Comparison of ENCODE assay signal across 29 mouse cellular contexts in the genomic region with DNA sequence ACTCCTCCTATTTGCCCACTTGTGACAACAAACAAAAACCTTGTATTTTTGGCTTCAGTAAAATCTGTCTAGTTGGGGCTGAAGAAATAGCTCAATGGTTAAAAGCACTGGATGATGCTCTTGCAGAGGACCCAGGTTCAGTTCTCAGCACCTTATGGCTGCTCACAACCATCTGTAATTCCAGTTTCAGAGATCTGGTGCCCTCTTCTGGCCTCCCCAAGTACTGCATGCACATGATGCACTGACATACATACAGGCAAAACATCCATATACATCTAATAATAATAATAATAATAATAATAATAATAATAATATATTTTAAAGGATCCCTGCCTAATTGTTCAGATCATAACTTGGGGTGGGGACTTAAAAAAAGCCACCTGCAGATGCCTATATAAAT. TPM values are rescaled to one million over a fixed set of nuclear protein-coding genes. Genes with fewer than 3 reads are reported as not detected.
DNase-seq lines count a peak whose midpoint lies in the region; ATAC-seq and TF ChIP-seq lines count a peak whose summit lies in the region.
"Had no signal": no experiment of that assay in that cellular context is flagged by ENCODE, and none has a peak within 500 bp of the region (broad histone marks: within the 10 kb centered on the region; RNA-seq: fewer than 3 reads in every experiment).

No protein-coding gene starts in this region.

- no peak for DNase-seq in kidney, postnatal 0 days (ENCODE audit: low spot score)
- DNase-seq in kidney, postnatal 25 days, result no peak
- no peak for DNase-seq in midbrain, postnatal 0 days (ENCODE audit: low spot score)
- DNase-seq in Patski (ENCODE audit: low read depth, low spot score), result no peak
- DNase-seq in stomach, postnatal 0 days (ENCODE audit: low spot score), result no peak
- DNase-seq in forebrain, embryonic 11.5 days (ENCODE audit: low spot score), result no peak
- DNase-seq: adrenal gland, postnatal 14 days; cerebellum, adult 8-10 months; gastrocnemius, postnatal 25 days; heart, adult 18-20 months; heart, postnatal 14 days; kidney, adult 9 months; kidney, postnatal 36 days; layer of hippocampus, adult 9-11 months had no signal

- no peak overlapping the region for H3K4me3 ChIP-seq in kidney, postnatal 0 days (replicated peaks; ENCODE audit: low read depth, low read length)
- no peak overlapping the region for H3K4me3 ChIP-seq in midbrain, postnatal 0 days (ENCODE audit: low read depth, low read length)
- H3K4me3 ChIP-seq in midbrain, embryonic 15.5 days, result no peak overlapping the region
- no peak overlapping the region for H3K4me3 ChIP-seq in stomach, postnatal 0 days (ENCODE audit: low read depth, low read length)
- H3K4me3 ChIP-seq in forebrain, embryonic 11.5 days (ENCODE audit: low read depth, low read length), result no peak overlapping the region
- H3K4me3 ChIP-seq: embryonic facial prominence, embryonic 15.5 days; heart, embryonic 13.5 days; hindbrain, embryonic 13.5 days; left cerebral cortex, adult 2 months; stomach, embryonic 15.5 days had no signal

- TF ChIP-seq EP300 in stomach, postnatal 0 days (optimal IDR thresholded peaks at IDR 0.05), result no peak

- peak; percentile 39 for TF ChIP-seq CTCF in kidney, postnatal 0 days (IDR thresholded peaks at IDR 0.05; ENCODE audit: low read depth)
- 0 out of 2 replicates have a peak, but pooled peaks have one; percentile 3 for TF ChIP-seq CTCF in midbrain, postnatal 0 days (IDR thresholded peaks at IDR 0.05)
- TF ChIP-seq CTCF in Patski (IDR thresholded peaks at IDR 0.05), result peak; percentile 19
- peak; percentile 50 for TF ChIP-seq CTCF in stomach, postnatal 0 days (IDR thresholded peaks at IDR 0.05; ENCODE audit: low read depth)

- H3K9ac ChIP-seq in kidney, postnatal 0 days (ENCODE audit: low read depth, low read length), result no peak overlapping the region
- no peak overlapping the region for H3K9ac ChIP-seq in midbrain, postnatal 0 days (replicated peaks; ENCODE audit: low read length, poor library complexity, severe bottlenecking)
- no peak overlapping the region for H3K9ac ChIP-seq in midbrain, embryonic 15.5 days
- no peak overlapping the region for H3K9ac ChIP-seq in stomach, postnatal 0 days (ENCODE audit: low read length)
- no peak overlapping the region for H3K9ac ChIP-seq in forebrain, embryonic 11.5 days (ENCODE audit: low read length)
- H3K9ac ChIP-seq: embryonic facial prominence, embryonic 15.5 days; heart, embryonic 13.5 days; hindbrain, embryonic 13.5 days; stomach, embryonic 15.5 days had no signal

- H3K27ac ChIP-seq in kidney, postnatal 0 days, result no peak overlapping the region
- H3K27ac ChIP-seq in midbrain, postnatal 0 days (ENCODE audit: low read depth, low read length), result no peak overlapping the region
- no peak overlapping the region for H3K27ac ChIP-seq in midbrain, embryonic 15.5 days
- H3K27ac ChIP-seq in stomach, postnatal 0 days (replicated peaks), result no peak overlapping the region
- no peak overlapping the region for H3K27ac ChIP-seq in forebrain, embryonic 11.5 days (ENCODE audit: low read depth, low read length)
- H3K27ac ChIP-seq: embryonic facial prominence, embryonic 15.5 days; heart, embryonic 13.5 days; hindbrain, embryonic 13.5 days; left cerebral cortex, adult 2 months; stomach, embryonic 15.5 days had no signal

- H3K36me3 ChIP-seq in kidney, postnatal 0 days (ENCODE audit: insufficient read depth, low read length), result no peaks in the 10 kb centered on the region
- H3K36me3 ChIP-seq in midbrain, postnatal 0 days (ENCODE audit: insufficient read depth, low read length), result no peaks in the 10 kb centered on the region
- no peaks in the 10 kb centered on the region for H3K36me3 ChIP-seq in midbrain, embryonic 15.5 days (replicated peaks)
- H3K36me3 ChIP-seq in stomach, postnatal 0 days (ENCODE audit: control insufficient read depth, insufficient read depth, low read length), result no peaks in the 10 kb centered on the region
- no peaks in the 10 kb centered on the region for H3K36me3 ChIP-seq in forebrain, embryonic 11.5 days (ENCODE audit: control insufficient read depth, insufficient read depth, low read length)
- H3K36me3 ChIP-seq: embryonic facial prominence, embryonic 15.5 days; G1E; heart, embryonic 13.5 days; hindbrain, embryonic 13.5 days; stomach, embryonic 15.5 days had no signal

- H3K27me3 ChIP-seq in kidney, postnatal 0 days (ENCODE audit: insufficient read depth, low read length), result no peaks in the 10 kb centered on the region
- H3K27me3 ChIP-seq in midbrain, postnatal 0 days (ENCODE audit: insufficient read depth, low read length), result no peaks in the 10 kb centered on the region
- H3K27me3 ChIP-seq in midbrain, embryonic 15.5 days (replicated peaks), result no peaks in the 10 kb centered on the region
- peaks cover 17% of the 10 kb centered on the region for H3K27me3 ChIP-seq in Patski
- no peaks in the 10 kb centered on the region for H3K27me3 ChIP-seq in stomach, postnatal 0 days (ENCODE audit: control insufficient read depth, insufficient read depth, low read length)
- H3K27me3 ChIP-seq in forebrain, embryonic 11.5 days (ENCODE audit: control insufficient read depth, insufficient read depth, low read length), result no peaks in the 10 kb centered on the region
- H3K27me3 ChIP-seq: embryonic facial prominence, embryonic 15.5 days; heart, embryonic 13.5 days; hindbrain, embryonic 13.5 days; stomach, embryonic 15.5 days had no signal

- POLR2A ChIA-PET in Patski (lab: Charles Lee), result no interaction called here

- no peak for ATAC-seq in kidney, postnatal 0 days (replicated peaks; ENCODE audit: low FRiP score, low read depth)
- no peak for ATAC-seq in midbrain, postnatal 0 days (ENCODE audit: low FRiP score)
- no peak for ATAC-seq in midbrain, embryonic 15.5 days (replicated peaks)
- ATAC-seq in Patski, result no peak
- ATAC-seq in stomach, postnatal 0 days (ENCODE audit: low FRiP score, low TSS enrichment), result no peak
- no peak for ATAC-seq in forebrain, embryonic 11.5 days (replicated peaks; ENCODE audit: low FRiP score)
- ATAC-seq: forebrain, embryonic 16.5 days; midbrain, embryonic 16.5 days had no signal

- H3K4me1 ChIP-seq in kidney, postnatal 0 days (replicated peaks; ENCODE audit: insufficient read depth, low read length), result no peaks in the 10 kb centered on the region
- no peaks in the 10 kb centered on the region for H3K4me1 ChIP-seq in midbrain, postnatal 0 days (ENCODE audit: insufficient read depth, low read length)
- H3K4me1 ChIP-seq in midbrain, embryonic 15.5 days, result no peaks in the 10 kb centered on the region
- H3K4me1 ChIP-seq in stomach, postnatal 0 days (replicated peaks; ENCODE audit: control insufficient read depth, insufficient read depth), result no peaks in the 10 kb centered on the region
- H3K4me1 ChIP-seq in forebrain, embryonic 11.5 days (replicated peaks; ENCODE audit: control insufficient read depth, insufficient read depth, low read length), result no peaks in the 10 kb centered on the region
- H3K4me1 ChIP-seq: embryonic facial prominence, embryonic 15.5 days; heart, embryonic 13.5 days; hindbrain, embryonic 13.5 days had no signal

- no peaks in the 10 kb centered on the region; the same call in 1 of the 2 replicates for H3K9me3 ChIP-seq in kidney, postnatal 0 days (replicated peaks; ENCODE audit: low read length)
- H3K9me3 ChIP-seq in midbrain, postnatal 0 days (ENCODE audit: low read length), result 0 out of 2 replicates have a peak, but pooled peaks cover 5% of the 10 kb centered on the region
- H3K9me3 ChIP-seq in midbrain, embryonic 15.5 days, result 0 out of 2 replicates have a peak, but pooled peaks cover 5% of the 10 kb centered on the region
- 0 out of 2 replicates have a peak, but pooled peaks cover 2% of the 10 kb centered on the region for H3K9me3 ChIP-seq in stomach, postnatal 0 days (ENCODE audit: control insufficient read depth, low read length)
- no peaks in the 10 kb centered on the region; the same call in 1 of the 2 replicates for H3K9me3 ChIP-seq in forebrain, embryonic 11.5 days (ENCODE audit: control insufficient read depth, low read length)
- H3K9me3 ChIP-seq: embryonic facial prominence, embryonic 15.5 days; stomach, embryonic 15.5 days had no signal

- no peak overlapping the region for H3K4me2 ChIP-seq in kidney, postnatal 0 days (ENCODE audit: low read length)
- no peak overlapping the region for H3K4me2 ChIP-seq in midbrain, postnatal 0 days (ENCODE audit: low read depth, low read length, poor library complexity, severe bottlenecking)
- no peak overlapping the region for H3K4me2 ChIP-seq in midbrain, embryonic 15.5 days
- no peak overlapping the region for H3K4me2 ChIP-seq in stomach, postnatal 0 days (replicated peaks; ENCODE audit: low read depth)
- H3K4me2 ChIP-seq in forebrain, embryonic 11.5 days (ENCODE audit: low read depth, low read length, severe bottlenecking), result no peak overlapping the region
- H3K4me2 ChIP-seq: embryonic facial prominence, embryonic 15.5 days; heart, embryonic 13.5 days; hindbrain, embryonic 13.5 days; stomach, embryonic 15.5 days had no signal

- CTCF ChIA-PET in Patski (lab: Charles Lee), result no interaction called here

- in situ Hi-C loops in Patski (cut with MboI; ENCODE audit: low pct_unique_long_range_greater_than_20kb), result no loop called here

RNA-seq across cellular contexts. Expression of a gene that starts 13.0 kb away (rescaled TPM):
- polyA plus RNA-seq in kidney, postnatal 0 days (2015; fragmentation: Nextera tagmentation; extraction: Ambion mirVana), result 1.4 and 3.4 TPM in 2 replicates
- 4.8 and 19.2 TPM in 2 replicates for total RNA-seq in midbrain, postnatal 0 days (2014; rRNA removed)
- 1.2 and 1.6 TPM in 2 replicates for polyA plus RNA-seq in midbrain, postnatal 0 days (2015; fragmentation: Nextera tagmentation; extraction: Ambion mirVana)
- 4.4 TPM in 1 of 2 replicates, not detected in the other for polyA plus RNA-seq in midbrain, embryonic 15.5 days (2015; fragmentation: Nextera tagmentation; extraction: Ambion mirVana)
- not detected for polyA plus RNA-seq in Patski (2021)
- polyA plus RNA-seq in stomach, postnatal 0 days (2015; fragmentation: Nextera tagmentation; extraction: Ambion mirVana), result 12,744 and 13,054 TPM in 2 replicates
- not detected in 2 replicates for polyA plus RNA-seq in forebrain, embryonic 11.5 days (2014; fragmentation: Nextera tagmentation; extraction: Ambion mirVana)
- total RNA-seq: G1E; heart, adult 18-20 months; heart, postnatal 14 days; left cerebral cortex, adult 2 months; left cerebral cortex, postnatal 36 days; megakaryocyte-erythroid progenitor cell, adult 5-6 weeks had no signal
- polyA plus RNA-seq: forebrain, embryonic 16.5 days; G1E; hindbrain, embryonic 13.5 days; midbrain, embryonic 16.5 days had no signal

RNA-seq across cellular contexts. Expression of a gene that starts 22.9 kb away (rescaled TPM):
- polyA plus RNA-seq in kidney, postnatal 0 days (2015; fragmentation: Nextera tagmentation; extraction: Ambion mirVana), result 0.06 and 0.16 TPM in 2 replicates
- total RNA-seq in midbrain, postnatal 0 days (2014; rRNA removed), result not detected in 2 replicates
- 0.07 and 0.25 TPM in 2 replicates for polyA plus RNA-seq in midbrain, postnatal 0 days (2015; fragmentation: Nextera tagmentation; extraction: Ambion mirVana)
- polyA plus RNA-seq in midbrain, embryonic 15.5 days (2015; fragmentation: Nextera tagmentation; extraction: Ambion mirVana), result not detected in 2 replicates
- not detected for polyA plus RNA-seq in Patski (2021)
- polyA plus RNA-seq in stomach, postnatal 0 days (2015; fragmentation: Nextera tagmentation; extraction: Ambion mirVana), result 1.7 TPM in 2 replicates
- polyA plus RNA-seq in forebrain, embryonic 11.5 days (2014; fragmentation: Nextera tagmentation; extraction: Ambion mirVana), result not detected in 2 replicates
- total RNA-seq: left cerebral cortex, adult 2 months; left cerebral cortex, postnatal 36 days had no signal
- polyA plus RNA-seq: embryonic facial prominence, embryonic 15.5 days; forebrain, embryonic 16.5 days; heart, embryonic 13.5 days had no signal

RNA-seq across cellular contexts. Expression of a gene that starts 37.1 kb away (rescaled TPM):
- polyA plus RNA-seq in kidney, postnatal 0 days (2015; fragmentation: Nextera tagmentation; extraction: Ambion mirVana), result 1.7 and 2.7 TPM in 2 replicates
- 0.71 and 7.9 TPM in 2 replicates for total RNA-seq in midbrain, postnatal 0 days (2014; rRNA removed)
- polyA plus RNA-seq in midbrain, postnatal 0 days (2015; fragmentation: Nextera tagmentation; extraction: Ambion mirVana), result 4.5 and 4.9 TPM in 2 replicates
- polyA plus RNA-seq in midbrain, embryonic 15.5 days (2015; fragmentation: Nextera tagmentation; extraction: Ambion mirVana), result 1.2 and 3.4 TPM in 2 replicates
- 0.26 TPM for polyA plus RNA-seq in Patski (2021)
- polyA plus RNA-seq in stomach, postnatal 0 days (2015; fragmentation: Nextera tagmentation; extraction: Ambion mirVana), result 1,959 and 2,038 TPM in 2 replicates
- not detected in 2 replicates for polyA plus RNA-seq in forebrain, embryonic 11.5 days (2014; fragmentation: Nextera tagmentation; extraction: Ambion mirVana)
- total RNA-seq: megakaryocyte-erythroid progenitor cell, adult 5-6 weeks had no signal
- polyA plus RNA-seq: G1E had no signal

RNA-seq across cellular contexts. Expression of a gene that starts 49.4 kb away (rescaled TPM):
- 2.4 and 2.5 TPM in 2 replicates for polyA plus RNA-seq in kidney, postnatal 0 days (2015; fragmentation: Nextera tagmentation; extraction: Ambion mirVana)
- 2.4 and 4.0 TPM in 2 replicates for total RNA-seq in midbrain, postnatal 0 days (2014; rRNA removed)
- polyA plus RNA-seq in midbrain, postnatal 0 days (2015; fragmentation: Nextera tagmentation; extraction: Ambion mirVana), result 1.8 and 4.1 TPM in 2 replicates
- 2.4 and 3.0 TPM in 2 replicates for polyA plus RNA-seq in midbrain, embryonic 15.5 days (2015; fragmentation: Nextera tagmentation; extraction: Ambion mirVana)
- 8.5 TPM for polyA plus RNA-seq in Patski (2021)
- 438 and 453 TPM in 2 replicates for polyA plus RNA-seq in stomach, postnatal 0 days (2015; fragmentation: Nextera tagmentation; extraction: Ambion mirVana)
- 0.27 and 1.8 TPM in 2 replicates for polyA plus RNA-seq in forebrain, embryonic 11.5 days (2014; fragmentation: Nextera tagmentation; extraction: Ambion mirVana)

RNA-seq across cellular contexts. Expression of a gene that starts 55.3 kb away (rescaled TPM):
- polyA plus RNA-seq in kidney, postnatal 0 days (2015; fragmentation: Nextera tagmentation; extraction: Ambion mirVana), result 0.20 TPM in 1 of 2 replicates, not detected in the other
- total RNA-seq in midbrain, postnatal 0 days (2014; rRNA removed), result not detected in 2 replicates
- polyA plus RNA-seq in midbrain, postnatal 0 days (2015; fragmentation: Nextera tagmentation; extraction: Ambion mirVana), result not detected in 2 replicates
- not detected in 2 replicates for polyA plus RNA-seq in midbrain, embryonic 15.5 days (2015; fragmentation: Nextera tagmentation; extraction: Ambion mirVana)
- not detected for polyA plus RNA-seq in Patski (2021)
- 0.22 and 0.30 TPM in 2 replicates for polyA plus RNA-seq in stomach, postnatal 0 days (2015; fragmentation: Nextera tagmentation; extraction: Ambion mirVana)
- polyA plus RNA-seq in forebrain, embryonic 11.5 days (2014; fragmentation: Nextera tagmentation; extraction: Ambion mirVana), result not detected in 2 replicates
- total RNA-seq: G1E; gastrocnemius, postnatal 25 days; heart, adult 18-20 months; heart, postnatal 14 days; left cerebral cortex, adult 2 months; left cerebral cortex, postnatal 36 days; megakaryocyte-erythroid progenitor cell, adult 5-6 weeks had no signal
- polyA plus RNA-seq: embryonic facial prominence, embryonic 15.5 days; forebrain, embryonic 16.5 days; G1E; heart, embryonic 13.5 days; limb, embryonic 14.5 days; liver, embryonic 16.5 days; midbrain, embryonic 16.5 days; neural tube, embryonic 14.5 days; thymus, postnatal 0 days had no signal

Comparison
In these comparisons a context has a peak if more than half of its experiments do, and no peak if none do; other contexts are left out.
1. RNA of a gene that starts 13.0 kb away (polyA plus RNA-seq): 12,744 to 13,054 TPM in stomach, postnatal 0 days; 4.4 TPM in midbrain, embryonic 15.5 days, 1.4 to 3.4 TPM in kidney, postnatal 0 days, 1.2 to 1.6 TPM in midbrain, postnatal 0 days, not detected in Patski (single experiment) and not detected in forebrain, embryonic 11.5 days; every median in the first group is over 1,000 times any median in the second.
2. RNA of a gene that starts 37.1 kb away (polyA plus RNA-seq): 1,959 to 2,038 TPM in stomach, postnatal 0 days; 4.5 to 4.9 TPM in midbrain, postnatal 0 days, 1.2 to 3.4 TPM in midbrain, embryonic 15.5 days, 1.7 to 2.7 TPM in kidney, postnatal 0 days, 0.26 TPM in Patski (single experiment) and not detected in forebrain, embryonic 11.5 days; every median in the first group is over 100 times any median in the second.
3. Peak in every context shown above with its lines, with median percentiles within 50 percentile points of each other: CTCF ChIP-seq.